Mouse (Mus musculus): ENCODE results near the gene Galns. TPM values are rescaled to one million over a fixed set of nuclear protein-coding genes. Genes with fewer than 3 reads are reported as not detected.
A peak's percentile ranks its signal among the peaks of the same experiment; 100 is the strongest.

The Galns gene
- 11.7 and 12.5 TPM in 2 replicates for polyA plus RNA-seq (2014; fragmentation: Nextera tagmentation; extraction: Ambion mirVana)

- peak within 1 kb of the TSS; percentile 85 for H3K4me2 ChIP-seq
- H3K27ac ChIP-seq (ENCODE audit: low read depth) = peak within 1 kb of the TSS; percentile 77; the same call in 1 of the 2 replicates
- peaks cover 8% of the 10 kb centered on the region; the same call in 1 of the 2 replicates for H3K4me1 ChIP-seq (ENCODE audit: insufficient read depth)
- ATAC-seq (ENCODE audit: insufficient read depth) (peak; percentile 95), DNase-seq (peak; percentile 100)
- peak within 1 kb of the TSS; percentile 71 for H3K4me3 ChIP-seq (ENCODE audit: low read depth, low read length)
- under 1% methylated on average over 57 of the region's 57 CpGs for WGBS
- H3K36me3 ChIP-seq (ENCODE audit: insufficient read depth) = peaks cover 9% of the 10 kb centered on the region; the same call in 1 of the 2 replicates
- peak; percentile 69 for TF ChIP-seq CTCF (IDR thresholded peaks at IDR 0.05; ENCODE audit: low read depth)
- H3K27me3 ChIP-seq (ENCODE audit: insufficient read depth, low read length) = no peaks in the 10 kb centered on the region
- no peaks in the 10 kb centered on the region for H3K9me3 ChIP-seq (ENCODE audit: low read depth, low read length)
- peak within 1 kb of the TSS; percentile 75 for H3K9ac ChIP-seq
These were observed at the start of gene Galns, which contains the start of gene Trappc2l for GRCm38 (mm10) chr8:122611295-122612133. Gene Galns (minus strand): TSS chr8:122611463. Gene Trappc2l (plus strand): TSS chr8:122611640.

DNA sequence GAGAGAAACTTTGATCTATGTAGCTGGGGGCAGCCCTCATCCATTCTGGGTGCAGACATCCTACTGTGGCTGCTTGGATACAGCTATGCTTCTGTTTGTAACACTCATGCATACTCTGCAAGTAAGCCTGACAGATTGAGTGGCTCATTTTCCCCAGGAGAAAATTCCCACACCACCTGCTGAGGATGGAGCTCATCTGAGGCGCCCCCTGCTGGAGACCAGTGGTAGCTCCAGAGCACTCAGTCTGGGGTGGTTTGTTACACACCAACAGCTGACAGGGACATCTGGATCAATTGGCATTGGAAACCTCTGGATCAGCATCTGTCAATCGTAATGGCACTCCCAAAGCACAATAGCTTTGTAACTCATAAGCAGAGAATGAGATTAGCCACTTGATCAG lies 48.8 kb upstream of the Galns start:
- Histone ChIP-seq H3K27me3 (ENCODE audit: insufficient read depth, low read length) (no peaks in the 10 kb centered on the region), H3K27ac (ENCODE audit: low read depth) (no peak overlapping the region), H3K9me3 (ENCODE audit: low read depth, low read length) (no peaks in the 10 kb centered on the region), H3K36me3 (ENCODE audit: insufficient read depth) (no peaks in the 10 kb centered on the region), H3K4me3 (ENCODE audit: low read depth, low read length) (no peak overlapping the region), H3K4me2 (no peak overlapping the region), H3K9ac (no peak overlapping the region), H3K4me1 (ENCODE audit: insufficient read depth) (peaks cover 24% of the 10 kb centered on the region)
- no peak for ATAC-seq (ENCODE audit: insufficient read depth)
- TF ChIP-seq CTCF (IDR thresholded peaks at IDR 0.05; ENCODE audit: low read depth) = peak; percentile 68
- no peak for DNase-seq
- WGBS = 78% methylated on average over 2 of the region's 2 CpGs

DNA sequence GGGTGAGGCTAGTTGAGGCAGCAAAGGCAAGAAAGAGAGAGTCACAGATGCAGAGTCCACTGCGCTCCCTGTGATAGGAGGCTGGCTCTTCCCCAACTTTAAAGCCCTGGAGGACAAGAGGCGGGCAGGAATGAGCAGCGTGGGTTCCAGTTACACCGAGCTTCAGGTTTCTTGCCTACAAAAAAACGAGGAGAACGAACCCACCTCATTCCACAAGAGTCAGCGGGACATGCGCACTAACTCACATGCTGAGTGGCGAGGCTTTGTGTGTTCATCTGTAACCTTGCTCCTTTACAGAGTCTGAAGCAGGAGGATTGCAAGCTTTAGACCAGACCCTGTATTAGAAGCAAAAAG lies 47.5 kb upstream of the Galns start:
- Histone ChIP-seq H3K27me3 (ENCODE audit: insufficient read depth, low read length) (no peaks in the 10 kb centered on the region), H3K36me3 (ENCODE audit: insufficient read depth) (no peaks in the 10 kb centered on the region), H3K4me1 (ENCODE audit: insufficient read depth) (peaks cover 29% of the 10 kb centered on the region), H3K9ac (no peak overlapping the region), H3K9me3 (ENCODE audit: low read depth, low read length) (no peaks in the 10 kb centered on the region), H3K27ac (ENCODE audit: low read depth) (no peak overlapping the region), H3K4me3 (ENCODE audit: low read depth, low read length) (no peak overlapping the region), H3K4me2 (no peak overlapping the region)
- ATAC-seq (ENCODE audit: insufficient read depth) = no peak
- WGBS = 67% methylated on average over 9 of the region's 9 CpGs
- DNase-seq = no peak
- TF ChIP-seq CTCF (IDR thresholded peaks at IDR 0.05; ENCODE audit: low read depth) = no peak

- TF ChIP-seq CTCF (IDR thresholded peaks at IDR 0.05; ENCODE audit: low read depth) = no peak
- no peak overlapping the region for H3K27ac ChIP-seq (ENCODE audit: low read depth)
- ATAC-seq (ENCODE audit: insufficient read depth) = no peak
- no peaks in the 10 kb centered on the region for H3K27me3 ChIP-seq (ENCODE audit: insufficient read depth, low read length)
- no peak overlapping the region for H3K4me2 ChIP-seq
- H3K9ac ChIP-seq = no peak overlapping the region
- H3K36me3 ChIP-seq (ENCODE audit: insufficient read depth) = no peaks in the 10 kb centered on the region
- no peak overlapping the region for H3K4me3 ChIP-seq (ENCODE audit: low read depth, low read length)
- 63% methylated on average over 10 of the region's 10 CpGs for WGBS
- no peak for DNase-seq
- no peaks in the 10 kb centered on the region for H3K9me3 ChIP-seq (ENCODE audit: low read depth, low read length)
- peaks cover 29% of the 10 kb centered on the region for H3K4me1 ChIP-seq (ENCODE audit: insufficient read depth)
These were observed 47.0 kb upstream of the Galns start for GRCm38 (mm10) chr8:122658149-122658806.

DNA sequence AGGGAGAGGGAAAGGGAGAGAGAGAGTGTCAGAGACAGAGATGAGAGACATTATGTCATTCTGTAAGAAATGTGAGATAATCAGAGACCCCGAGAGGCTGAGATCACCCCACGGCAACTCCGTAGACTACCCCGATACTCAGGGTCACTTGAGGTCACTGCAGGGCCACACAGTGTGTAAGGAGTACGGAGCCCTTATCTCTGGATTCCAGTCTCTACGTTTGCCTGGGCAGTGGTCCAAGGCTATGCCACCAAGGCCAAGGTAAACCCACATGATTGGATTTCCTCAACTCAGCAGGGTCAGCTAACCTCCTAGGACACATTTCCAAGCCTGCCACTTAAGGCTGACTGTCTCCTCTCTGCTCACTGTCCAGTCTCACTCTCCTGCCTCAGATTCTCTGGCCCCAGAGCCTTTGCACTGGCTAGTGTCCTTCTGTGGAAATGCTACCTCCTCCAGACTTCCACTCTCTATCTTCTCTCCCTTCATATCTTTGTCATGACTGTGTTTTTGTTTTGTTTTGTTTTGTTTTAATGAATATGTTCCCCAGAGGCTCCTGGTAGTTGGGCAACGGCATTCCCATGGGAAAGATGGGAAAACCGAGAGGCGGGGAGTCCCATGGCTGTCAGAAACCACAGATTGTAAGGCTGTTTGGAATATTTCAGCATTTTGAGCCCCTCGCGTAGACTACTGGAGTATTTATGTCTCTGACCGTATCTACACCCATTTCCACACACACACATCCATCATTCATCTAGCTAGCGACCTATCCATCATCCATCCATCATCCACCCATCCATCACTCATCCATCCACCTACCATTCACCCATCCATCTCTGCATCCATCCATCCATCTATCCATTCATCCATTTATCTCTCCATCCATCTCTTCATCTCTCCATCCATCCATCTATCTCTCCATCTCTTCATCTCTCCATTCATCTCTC lies 45.1 kb upstream of the Galns start:
- no peaks in the 10 kb centered on the region for H3K27me3 ChIP-seq (ENCODE audit: insufficient read depth, low read length)
- no peak overlapping the region for H3K9ac ChIP-seq
- H3K36me3 ChIP-seq (ENCODE audit: insufficient read depth) = no peaks in the 10 kb centered on the region
- WGBS = 53% methylated on average over 13 of the region's 13 CpGs
- no peak overlapping the region for H3K4me2 ChIP-seq
- no peak for TF ChIP-seq CTCF (IDR thresholded peaks at IDR 0.05; ENCODE audit: low read depth)
- no peaks in the 10 kb centered on the region for H3K9me3 ChIP-seq (ENCODE audit: low read depth, low read length)
- H3K4me3 ChIP-seq (ENCODE audit: low read depth, low read length) = no peak overlapping the region
- H3K4me1 ChIP-seq (ENCODE audit: insufficient read depth) = peaks cover 27% of the 10 kb centered on the region
- H3K27ac ChIP-seq (ENCODE audit: low read depth) = no peak overlapping the region
- no peak for ATAC-seq (ENCODE audit: insufficient read depth)
- DNase-seq = no peak

GRCm38 (mm10) chr8:122654768-122655167 lies 43.5 kb upstream of the Galns start:
- no peak overlapping the region for H3K4me3 ChIP-seq (ENCODE audit: low read depth, low read length)
- H3K4me2 ChIP-seq = no peak overlapping the region
- 15% methylated on average over 7 of the region's 7 CpGs for WGBS
- H3K27ac ChIP-seq (ENCODE audit: low read depth) = no peak overlapping the region
- H3K27me3 ChIP-seq (ENCODE audit: insufficient read depth, low read length) = no peaks in the 10 kb centered on the region
- no peak overlapping the region for H3K9ac ChIP-seq
- no peak for TF ChIP-seq CTCF (IDR thresholded peaks at IDR 0.05; ENCODE audit: low read depth)
- no peaks in the 10 kb centered on the region for H3K9me3 ChIP-seq (ENCODE audit: low read depth, low read length)
- no peaks in the 10 kb centered on the region for H3K36me3 ChIP-seq (ENCODE audit: insufficient read depth)
- peak; percentile 71 for ATAC-seq (ENCODE audit: insufficient read depth)
- peaks cover 25% of the 10 kb centered on the region for H3K4me1 ChIP-seq (ENCODE audit: insufficient read depth)
- peak; percentile 83 for DNase-seq

Data from lung, embryonic 14.5 days (tissue).